Mouse (Mus musculus): ENCODE results near the gene Slc22a23. TPM values are rescaled to one million over a fixed set of nuclear protein-coding genes. Genes with fewer than 3 reads are reported as not detected.

Gene Slc22a23
- polyA plus RNA-seq, 1 experiment from 2014 or later = 6.2 TPM

- no peak overlapping the region for H3K27ac ChIP-seq
- no peak for ATAC-seq (ENCODE audit: low read depth)
- 72% methylated on average over 8 of the region's 8 CpGs for WGBS (ENCODE audit: insufficient replicate concordance)
- H3K4me3 ChIP-seq (replicated peaks) = no peak overlapping the region
- H3K4me1 ChIP-seq (replicated peaks) = no peaks in the 10 kb centered on the region
- H3K9ac ChIP-seq = no peak overlapping the region
- no peak overlapping the region for H3K4me2 ChIP-seq
- no peaks in the 10 kb centered on the region for H3K9me3 ChIP-seq (replicated peaks)
- no peaks in the 10 kb centered on the region for H3K27me3 ChIP-seq
- DNase-seq = no peak
- peaks cover 100% of the 10 kb centered on the region for H3K36me3 ChIP-seq
Measured at GRCm38 (mm10) chr13:34193384-34193783, 151.6 kb downstream of the Slc22a23 start.

GRCm38 (mm10) chr13:34192414-34193191 is 152.4 kb downstream of the Slc22a23 start:
- Histone ChIP-seq H3K9me3 (replicated peaks) (no peaks in the 10 kb centered on the region), H3K36me3 (peaks cover 99% of the 10 kb centered on the region), H3K27ac (no peak overlapping the region), H3K9ac (no peak overlapping the region), H3K4me3 (replicated peaks) (no peak overlapping the region), H3K4me2 (no peak overlapping the region), H3K4me1 (replicated peaks) (no peaks in the 10 kb centered on the region), H3K27me3 (no peaks in the 10 kb centered on the region)
- ATAC-seq (ENCODE audit: low read depth) = peak; percentile 37
- DNase-seq = no peak
- 72% methylated on average over 8 of the region's 8 CpGs for WGBS (ENCODE audit: insufficient replicate concordance)

- ATAC-seq (ENCODE audit: low read depth) (0 out of 2 replicates have a peak, but pooled peaks have one; percentile 59), DNase-seq (peak; percentile 43)
- H3K4me1 ChIP-seq (replicated peaks) = no peaks in the 10 kb centered on the region
- no peaks in the 10 kb centered on the region for H3K9me3 ChIP-seq (replicated peaks)
- no peak overlapping the region for H3K4me2 ChIP-seq
- H3K27me3 ChIP-seq = no peaks in the 10 kb centered on the region
- H3K4me3 ChIP-seq (replicated peaks) = no peak overlapping the region
- H3K27ac ChIP-seq = no peak overlapping the region
- no peak overlapping the region for H3K9ac ChIP-seq
- H3K36me3 ChIP-seq = peaks cover 97% of the 10 kb centered on the region
- WGBS (ENCODE audit: insufficient replicate concordance) = 16% methylated on average over 5 of the region's 5 CpGs
Measured at GRCm38 (mm10) chr13:34187571-34187970, 157.4 kb downstream of the Slc22a23 start.

GRCm38 (mm10) chr13:34185371-34185770 is 159.6 kb downstream of the Slc22a23 start:
- peaks cover 97% of the 10 kb centered on the region for H3K36me3 ChIP-seq
- no peaks in the 10 kb centered on the region for H3K27me3 ChIP-seq

GRCm38 (mm10) chr13:34181624-34182023 is 163.4 kb downstream of the Slc22a23 start:
- Histone ChIP-seq H3K27me3 (no peaks in the 10 kb centered on the region), H3K4me1 (replicated peaks) (no peaks in the 10 kb centered on the region), H3K9ac (no peak overlapping the region), H3K9me3 (replicated peaks) (no peaks in the 10 kb centered on the region), H3K36me3 (peaks cover 83% of the 10 kb centered on the region), H3K27ac (no peak overlapping the region), H3K4me2 (no peak overlapping the region), H3K4me3 (replicated peaks) (no peak overlapping the region)
- 92% methylated on average over 5 of the region's 5 CpGs for WGBS (ENCODE audit: insufficient replicate concordance)
- no peak for ATAC-seq (ENCODE audit: low read depth)
- DNase-seq = no peak

More at GRCm38 (mm10) chr13:34185371-34185770, 159.6 kb downstream of the Slc22a23 start:
- DNase-seq (no peak), ATAC-seq (ENCODE audit: low read depth) (no peak)
- no peak overlapping the region for H3K27ac ChIP-seq
- H3K4me3 ChIP-seq (replicated peaks) = no peak overlapping the region
- H3K9ac ChIP-seq = no peak overlapping the region
- H3K4me2 ChIP-seq = no peak overlapping the region
- H3K4me1 ChIP-seq (replicated peaks) = no peaks in the 10 kb centered on the region
- WGBS (ENCODE audit: insufficient replicate concordance) = 81% methylated on average over 2 of the region's 2 CpGs
- no peaks in the 10 kb centered on the region for H3K9me3 ChIP-seq (replicated peaks)

- no peaks in the 10 kb centered on the region for H3K9me3 ChIP-seq (replicated peaks)
- H3K4me2 ChIP-seq = no peak overlapping the region
- H3K9ac ChIP-seq = no peak overlapping the region
- no peak overlapping the region for H3K27ac ChIP-seq
- ATAC-seq (ENCODE audit: low read depth) (no peak), DNase-seq (no peak)
- peaks cover 8% of the 10 kb centered on the region; the same call in 1 of the 2 replicates for H3K36me3 ChIP-seq
- no peak overlapping the region for H3K4me3 ChIP-seq (replicated peaks)
- WGBS (ENCODE audit: insufficient replicate concordance) = 77% methylated on average over 6 of the region's 6 CpGs
- no peaks in the 10 kb centered on the region for H3K4me1 ChIP-seq (replicated peaks)
- H3K27me3 ChIP-seq = no peaks in the 10 kb centered on the region
Measured at GRCm38 (mm10) chr13:34174025-34174424, 171.0 kb downstream of the Slc22a23 start.

GRCm38 (mm10) chr13:34163304-34163975 is 181.5 kb downstream of the Slc22a23 start:
- ATAC-seq (ENCODE audit: low read depth) (no peak), DNase-seq (no peak)
- Histone ChIP-seq H3K4me3 (replicated peaks) (peak overlapping the region; percentile 82), H3K9me3 (replicated peaks) (no peaks in the 10 kb centered on the region), H3K4me2 (peak overlapping the region; percentile 80), H3K4me1 (replicated peaks) (peaks cover 18% of the 10 kb centered on the region), H3K27ac (peak overlapping the region; percentile 83), H3K36me3 (peaks cover 10% of the 10 kb centered on the region), H3K27me3 (no peaks in the 10 kb centered on the region), H3K9ac (peak overlapping the region; percentile 82)
- 30% methylated on average over 12 of the region's 12 CpGs for WGBS (ENCODE audit: insufficient replicate concordance)

GRCm38 (mm10) chr13:34162491-34163303 is 182.3 kb downstream of the Slc22a23 start, which contains the start of gene Psmg4:
Gene Psmg4 (plus strand): TSS chr13:34162964.
- DNase-seq = peak; percentile 91
- WGBS (ENCODE audit: insufficient replicate concordance) = 2% methylated on average over 44 of the region's 44 CpGs

GRCm38 (mm10) chr13:34159926-34160325 is 185.1 kb downstream of the Slc22a23 start:
- Histone ChIP-seq H3K9me3 (replicated peaks) (no peaks in the 10 kb centered on the region), H3K27ac (no peak overlapping the region), H3K36me3 (no peaks in the 10 kb centered on the region), H3K4me2 (no peak overlapping the region), H3K4me3 (replicated peaks) (no peak overlapping the region), H3K9ac (no peak overlapping the region), H3K4me1 (replicated peaks) (peaks cover 22% of the 10 kb centered on the region), H3K27me3 (no peaks in the 10 kb centered on the region)
- 81% methylated on average over 1 of the region's 1 CpGs for WGBS (ENCODE audit: insufficient replicate concordance)
- ATAC-seq (ENCODE audit: low read depth) (no peak), DNase-seq (no peak)

More at GRCm38 (mm10) chr13:34162491-34163303, 182.3 kb downstream of the Slc22a23 start, which contains the start of gene Psmg4:
- H3K4me2 ChIP-seq = peak within 1 kb of the TSS; percentile 80
- peak within 1 kb of the TSS; percentile 82 for H3K9ac ChIP-seq
- peak; percentile 97 for ATAC-seq (ENCODE audit: low read depth)
- no peaks in the 10 kb centered on the region for H3K27me3 ChIP-seq
- peak within 1 kb of the TSS; percentile 82 for H3K4me3 ChIP-seq (replicated peaks)
- H3K9me3 ChIP-seq (replicated peaks) = no peaks in the 10 kb centered on the region
- peaks cover 10% of the 10 kb centered on the region for H3K36me3 ChIP-seq
- peak within 1 kb of the TSS; percentile 83 for H3K27ac ChIP-seq
- peaks cover 18% of the 10 kb centered on the region for H3K4me1 ChIP-seq (replicated peaks)

GRCm38 (mm10) chr13:34157596-34158157 is 187.3 kb downstream of the Slc22a23 start:
- Histone ChIP-seq H3K4me3 (replicated peaks) (no peak overlapping the region), H3K27ac (no peak overlapping the region), H3K9me3 (replicated peaks) (no peaks in the 10 kb centered on the region), H3K9ac (no peak overlapping the region), H3K36me3 (no peaks in the 10 kb centered on the region), H3K27me3 (no peaks in the 10 kb centered on the region), H3K4me2 (no peak overlapping the region), H3K4me1 (replicated peaks) (peaks cover 17% of the 10 kb centered on the region)
- DNase-seq (no peak), ATAC-seq (ENCODE audit: low read depth) (no peak)
- 79% methylated on average over 3 of the region's 3 CpGs for WGBS (ENCODE audit: insufficient replicate concordance)

GRCm38 (mm10) chr13:34156840-34157185 is 188.2 kb downstream of the Slc22a23 start:
- DNase-seq (no peak), ATAC-seq (ENCODE audit: low read depth) (no peak)
- Histone ChIP-seq H3K4me3 (replicated peaks) (no peak overlapping the region), H3K27ac (no peak overlapping the region), H3K4me2 (no peak overlapping the region), H3K27me3 (no peaks in the 10 kb centered on the region), H3K4me1 (replicated peaks) (peaks cover 9% of the 10 kb centered on the region), H3K9ac (no peak overlapping the region), H3K9me3 (replicated peaks) (no peaks in the 10 kb centered on the region), H3K36me3 (no peaks in the 10 kb centered on the region)
- 75% methylated on average over 2 of the region's 2 CpGs for WGBS (ENCODE audit: insufficient replicate concordance)
